Mouse (Mus musculus): ENCODE data around the gene Afg3l1. TPM values are rescaled to one million over a fixed set of nuclear protein-coding genes. Genes with fewer than 3 reads are reported as not detected.
A peak's percentile ranks its signal among the peaks of the same experiment; 100 is the strongest.
"Not testable (repeated sequence)": the region's sequence is repeated elsewhere in the genome, so short reads cannot be mapped to it uniquely, and the experiment has no call there.

Afg3l1 gene
- total RNA-seq, 4 experiments from 2014 or later = 28.3 to 36.0 (median 32.2) TPM

DNA sequence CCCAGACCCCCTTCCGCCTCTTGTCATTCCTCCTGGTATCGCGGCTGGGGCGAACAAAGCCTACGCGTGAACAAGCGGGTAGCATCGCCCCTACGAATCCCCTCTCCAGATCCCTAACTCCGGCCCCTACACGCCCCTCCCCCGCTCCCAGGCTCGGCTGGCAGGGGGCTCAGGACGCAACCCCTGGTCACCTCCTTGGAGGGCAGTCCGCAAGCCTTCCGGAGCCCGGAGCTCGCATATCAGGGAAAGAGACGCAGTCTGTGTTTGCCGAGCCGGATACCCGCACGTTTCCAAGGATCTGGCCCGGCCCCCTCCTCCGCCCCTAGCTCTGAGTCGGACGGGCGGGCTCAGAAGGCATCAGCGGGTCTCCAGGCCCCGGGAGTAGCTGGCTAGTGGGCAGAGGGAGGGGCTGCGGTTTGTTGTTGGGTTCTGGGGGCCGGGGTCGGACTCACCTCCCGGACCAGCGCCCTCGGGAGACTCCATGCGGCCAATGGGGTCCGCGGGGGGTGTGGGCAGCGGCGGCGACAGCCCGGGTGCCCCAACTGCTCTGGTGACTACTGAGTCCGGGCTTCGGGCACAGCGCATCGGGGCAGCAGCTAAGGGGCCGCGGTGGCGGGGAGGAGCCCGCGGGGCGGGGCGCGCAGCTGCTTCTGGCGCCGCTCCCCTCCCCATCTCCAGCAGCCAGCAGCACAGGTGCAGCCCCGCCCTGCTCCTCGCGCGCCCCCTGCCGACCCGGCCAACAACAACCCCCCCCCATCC lies 37.3 kb downstream of the Afg3l1 start, which contains the start of gene Dbndd1:
Dbndd1 (minus strand) TSS at position 683 of the 759 bp plus-strand sequence.
- no peak for DNase-seq (ENCODE audit: low spot score in 2 of 2)

DNA sequence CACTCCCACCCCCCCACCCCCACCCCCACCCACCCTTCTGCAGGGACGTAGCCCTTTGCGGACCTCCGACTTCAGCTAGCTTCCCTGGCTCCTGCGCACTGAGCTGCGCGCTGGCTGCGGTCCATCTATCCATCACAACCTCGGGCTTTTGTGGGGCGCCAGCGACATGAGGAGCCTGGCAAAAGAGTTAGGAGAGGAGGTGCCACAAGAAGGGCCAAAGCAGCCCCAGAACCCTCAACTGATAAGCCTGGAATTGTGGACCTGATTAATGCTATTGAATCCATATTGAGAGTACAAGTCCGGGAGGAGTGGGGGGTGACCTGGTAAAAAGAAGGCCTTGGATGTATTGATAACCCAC lies 37.8 kb downstream of the Afg3l1 start:
- DNase-seq (ENCODE audit: low spot score in 2 of 2) = no peak

DNA sequence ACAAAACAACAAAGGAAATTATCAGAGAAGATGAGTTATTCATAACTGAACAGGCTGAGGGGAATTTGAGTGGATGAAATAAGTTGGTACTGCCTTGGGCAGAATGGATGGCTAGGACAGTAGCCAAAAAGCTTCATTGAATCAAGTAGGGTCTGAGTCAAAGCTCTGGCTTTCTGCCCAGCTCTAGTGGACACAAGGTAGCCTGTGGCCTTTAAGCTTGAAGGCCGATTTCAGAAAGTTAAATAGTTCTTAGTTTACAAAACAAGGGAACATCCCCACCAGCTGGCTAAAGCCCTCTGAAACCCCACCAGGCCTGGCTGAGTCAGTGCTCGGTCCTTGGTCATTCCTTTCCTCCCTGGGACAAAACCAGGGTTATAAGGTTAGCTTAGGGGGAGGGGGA lies 38.9 kb downstream of the Afg3l1 start:
- DNase-seq (ENCODE audit: low spot score in 2 of 2) = no peak

DNA sequence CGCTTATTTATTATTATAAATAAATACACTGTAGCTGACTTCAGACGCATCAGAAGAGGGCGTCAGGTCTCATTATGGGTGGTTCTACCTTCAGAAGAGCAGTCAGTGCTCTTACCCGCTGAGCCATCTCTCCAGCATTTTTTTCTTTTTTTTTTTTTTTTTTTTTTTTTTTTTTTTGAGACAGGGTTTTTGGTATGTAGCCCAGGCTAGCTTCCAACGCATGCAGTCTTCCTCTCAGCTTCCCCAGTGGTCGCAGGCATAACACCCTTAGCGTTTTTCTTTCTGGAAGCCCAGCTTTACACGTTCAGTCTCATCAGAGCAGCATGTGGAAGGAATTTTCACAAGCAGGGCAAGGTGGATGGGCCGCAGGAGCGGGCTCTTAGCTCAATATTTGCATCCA lies 40.5 kb downstream of the Afg3l1 start:
- no peak for DNase-seq (ENCODE audit: low spot score in 2 of 2)

DNA sequence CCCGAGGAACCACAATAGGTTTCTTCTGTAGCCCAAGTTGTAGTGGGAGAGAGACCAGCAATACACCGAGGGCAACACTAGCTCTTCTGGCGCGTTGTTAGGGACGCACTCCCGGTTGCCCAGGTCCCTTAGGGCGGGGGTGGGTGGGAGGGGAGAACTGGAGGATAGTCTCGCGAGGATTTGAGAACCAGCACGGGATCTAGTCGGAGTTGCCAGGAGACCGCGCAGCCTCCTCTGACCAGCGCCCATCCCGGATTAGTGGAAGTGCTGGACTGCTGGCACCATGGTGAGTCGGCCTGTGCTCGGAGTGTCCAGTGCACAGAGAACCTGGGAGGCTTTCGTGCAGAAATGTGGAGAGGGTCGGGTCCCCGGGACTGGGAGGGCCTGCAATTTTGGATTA lies 41.0 kb downstream of the Afg3l1 start, which contains the start of gene Gas8:
Gas8 (plus strand) TSS at position 168 of the 400 bp plus-strand sequence.
- DNase-seq (ENCODE audit: low spot score in 2 of 2) = peak; percentile 87 to 89

DNA sequence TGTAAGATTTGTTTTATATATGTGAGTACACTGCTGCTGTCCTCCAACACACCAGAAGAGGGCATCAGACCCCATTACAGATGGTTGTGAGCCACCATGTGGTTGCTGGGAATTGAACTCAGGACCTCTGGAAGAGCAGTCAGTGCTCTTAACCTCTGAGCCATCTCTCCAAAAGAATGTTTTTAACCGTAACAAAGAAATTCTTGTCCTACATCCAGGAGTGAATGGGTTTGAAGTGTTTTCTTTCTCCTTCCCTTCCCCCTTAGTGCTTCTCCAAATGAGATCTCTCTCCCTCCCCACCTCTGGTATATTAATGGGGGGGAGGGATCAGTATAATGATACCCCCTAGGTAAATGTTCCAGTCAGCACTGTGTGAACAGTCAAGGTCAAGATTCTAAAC lies 42.3 kb downstream of the Afg3l1 start:
- not testable (repeated sequence) for DNase-seq (ENCODE audit: low spot score in 2 of 2)

DNA sequence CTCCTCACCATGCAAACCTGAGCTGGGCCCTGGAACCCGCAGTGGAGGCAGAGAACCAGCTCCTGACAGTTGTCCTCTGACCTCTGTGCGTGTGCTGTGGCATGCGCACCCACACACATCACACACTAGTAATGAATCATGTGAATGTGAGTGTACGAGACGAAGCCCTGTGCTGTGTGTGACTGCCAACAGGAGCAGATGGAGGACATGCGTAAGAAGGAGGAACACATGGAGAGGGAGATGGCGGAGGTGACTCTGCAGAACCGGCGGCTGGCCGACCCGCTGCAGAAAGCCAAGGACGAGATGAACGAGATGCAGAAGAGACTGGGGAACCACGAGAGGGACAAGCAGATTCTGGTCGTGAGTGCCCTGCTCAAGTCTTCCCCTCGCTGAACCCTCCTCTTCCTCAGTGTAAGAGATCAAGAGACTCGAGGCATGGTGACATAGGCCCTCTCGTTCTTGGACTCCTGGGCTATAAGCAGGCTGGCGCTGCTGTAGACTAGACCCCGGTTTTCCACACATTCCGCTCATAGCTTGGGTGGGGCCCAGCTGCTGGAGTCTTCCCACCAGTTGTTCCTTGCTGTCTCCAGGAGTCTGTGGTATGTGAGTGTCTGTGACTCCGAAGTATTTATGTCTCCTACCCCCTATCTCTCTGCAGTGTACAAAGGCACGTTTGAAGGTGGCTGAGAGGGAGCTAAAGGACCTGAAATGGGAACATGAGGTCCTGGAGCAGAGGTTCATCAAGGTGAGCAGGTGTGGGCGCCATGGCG lies 50.2 kb downstream of the Afg3l1 start:
- peak in 1 of 2 experiments; percentile 52 for DNase-seq (ENCODE audit: low spot score in 2 of 2)

DNA sequence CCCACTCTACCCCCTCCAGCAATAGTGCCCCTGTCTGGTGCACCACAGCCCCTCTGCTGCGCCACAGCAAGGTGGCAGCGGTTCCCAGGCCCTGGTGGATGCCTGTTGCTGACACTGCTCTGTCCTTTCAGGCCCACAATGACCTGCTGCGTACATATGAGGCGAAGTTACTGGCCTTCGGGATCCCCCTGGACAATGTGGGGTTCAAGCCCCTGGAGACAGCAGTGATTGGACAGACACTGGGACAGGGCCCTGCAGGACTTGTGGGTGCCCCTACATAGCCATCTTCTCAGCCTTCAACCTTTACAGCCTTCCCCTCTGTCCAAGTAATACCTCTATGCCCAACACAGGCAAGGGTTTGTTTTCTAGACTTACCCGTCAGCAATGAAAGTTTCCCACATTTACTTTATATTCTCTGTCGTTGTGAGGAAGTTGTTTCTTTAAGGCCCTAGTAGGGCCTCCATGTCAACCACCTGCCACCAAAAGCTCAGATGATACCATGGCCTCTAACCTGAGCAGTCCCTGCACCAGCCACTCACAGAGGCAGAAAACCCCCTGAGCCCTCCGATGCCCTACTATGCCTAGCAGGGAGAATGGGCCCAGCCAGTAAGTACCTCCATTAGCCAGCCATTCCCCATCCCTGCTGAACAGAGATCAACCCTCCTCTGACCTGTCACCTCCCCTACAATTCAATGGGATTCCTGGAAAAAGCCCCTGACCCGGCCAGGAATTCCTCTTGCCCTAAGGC lies 58.7 kb downstream of the Afg3l1 start:
- DNase-seq (ENCODE audit: low spot score in 2 of 2) = peak in 1 of 2 experiments; percentile 5

DNA sequence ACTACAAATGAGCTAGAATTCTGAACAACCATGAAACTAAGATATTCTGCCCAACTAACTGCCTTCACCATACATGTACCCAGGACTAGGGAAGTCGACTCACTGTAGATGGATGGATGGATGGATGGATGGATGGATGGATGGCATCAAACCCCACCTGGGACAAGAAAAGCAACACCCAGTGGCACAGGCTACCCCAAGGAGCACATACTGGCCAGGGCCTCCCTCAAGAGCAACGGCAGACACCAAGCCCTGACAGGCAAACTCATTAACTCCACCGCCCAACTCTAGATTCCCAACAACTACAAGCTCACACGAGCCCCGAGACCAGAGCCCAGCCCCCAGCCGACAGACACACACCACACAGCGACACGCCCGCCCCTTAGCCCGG lies 59.3 kb downstream of the Afg3l1 start:
- peak in 1 of 2 experiments; percentile 0 for DNase-seq (ENCODE audit: low spot score in 2 of 2)

DNA sequence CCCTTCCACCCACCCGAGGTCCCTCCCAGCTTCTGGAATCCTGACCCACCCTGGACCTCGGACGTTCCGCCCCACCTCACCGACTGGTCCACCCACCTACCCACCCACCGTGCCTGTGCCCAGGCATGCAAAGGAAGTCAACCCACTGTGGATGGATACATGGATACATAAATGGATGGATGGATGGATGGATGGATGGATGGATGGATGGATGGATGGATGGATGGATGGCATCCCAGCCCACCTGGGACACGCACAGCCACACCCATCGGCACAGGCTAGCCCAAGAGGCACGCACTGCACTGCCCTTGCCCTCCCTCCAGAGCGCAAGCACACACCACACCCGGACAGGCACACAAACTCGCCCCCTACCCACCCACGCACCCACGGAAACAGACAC lies 59.9 kb downstream of the Afg3l1 start:
- peak; percentile 28 to 32 for DNase-seq (ENCODE audit: low spot score in 2 of 2)

Other genes starting within 250 kb of the Afg3l1 start
- 10 to 100 TPM; 55.1 to 69.3 (median 61.5) TPM for gene Spata2l, start 241.7 kb upstream of the Afg3l1 start, total RNA-seq (2022)
- gene Zfp276, start 223.7 kb upstream of the Afg3l1 start, total RNA-seq (2022) = 10 to 100 TPM; 21.0 to 27.4 (median 24.2) TPM
- gene Vps9d1, start 223.6 kb upstream of the Afg3l1 start, total RNA-seq (2022) = 10 to 100 TPM; 52.1 to 63.9 (median 58.9) TPM
- gene Fanca, start 159.3 kb upstream of the Afg3l1 start, total RNA-seq (2022) = 1 to 10 TPM in 3 of 4 experiments, under 1 TPM in 1; 0.96 to 3.2 (median 3.0) TPM
- gene Spire2, start 145.2 kb upstream of the Afg3l1 start, total RNA-seq (2022) = 10 to 100 TPM; 15.8 to 16.3 (median 16.0) TPM
- 100 to 1,000 TPM; 466 to 571 (median 498) TPM for gene Tcf25, start 104.2 kb upstream of the Afg3l1 start, total RNA-seq (2022)
- gene Mc1r, start 70.8 kb upstream of the Afg3l1 start, total RNA-seq (2022) = under 1 TPM in 1 of 4 experiments, not detected in 3; 0.08 TPM
- 100 to 1,000 TPM; 265 to 291 (median 279) TPM for gene Tubb3, start 66.5 kb upstream of the Afg3l1 start, total RNA-seq (2022)
- 10 to 100 TPM; 48.1 to 59.4 (median 54.5) TPM for gene Def8, start 54.4 kb upstream of the Afg3l1 start, total RNA-seq (2022)
- gene Dbndd1, start 37.6 kb downstream of the Afg3l1 start, total RNA-seq (2022) = 10 to 100 TPM in 3 of 4 experiments, 1 to 10 TPM in 1; 8.4 to 14.1 (median 11.5) TPM
- gene Gas8, start 40.9 kb downstream of the Afg3l1 start, total RNA-seq (2022) = 10 to 100 TPM; 23.2 to 33.1 (median 26.7) TPM
- gene Rhou, start 176.0 kb downstream of the Afg3l1 start, total RNA-seq (2022) = 10 to 100 TPM; 37.6 to 57.0 (median 45.8) TPM

Measured in layer of hippocampus, adult 8-10 months (tissue).